Mouse (Mus musculus): ENCODE results near the gene Rasl11b. TPM values are rescaled to one million over a fixed set of nuclear protein-coding genes. Genes with fewer than 3 reads are reported as not detected.

Rasl11b gene
- polyA plus RNA-seq, 1 experiment from 2014 or later, result 4.7 TPM

DNA sequence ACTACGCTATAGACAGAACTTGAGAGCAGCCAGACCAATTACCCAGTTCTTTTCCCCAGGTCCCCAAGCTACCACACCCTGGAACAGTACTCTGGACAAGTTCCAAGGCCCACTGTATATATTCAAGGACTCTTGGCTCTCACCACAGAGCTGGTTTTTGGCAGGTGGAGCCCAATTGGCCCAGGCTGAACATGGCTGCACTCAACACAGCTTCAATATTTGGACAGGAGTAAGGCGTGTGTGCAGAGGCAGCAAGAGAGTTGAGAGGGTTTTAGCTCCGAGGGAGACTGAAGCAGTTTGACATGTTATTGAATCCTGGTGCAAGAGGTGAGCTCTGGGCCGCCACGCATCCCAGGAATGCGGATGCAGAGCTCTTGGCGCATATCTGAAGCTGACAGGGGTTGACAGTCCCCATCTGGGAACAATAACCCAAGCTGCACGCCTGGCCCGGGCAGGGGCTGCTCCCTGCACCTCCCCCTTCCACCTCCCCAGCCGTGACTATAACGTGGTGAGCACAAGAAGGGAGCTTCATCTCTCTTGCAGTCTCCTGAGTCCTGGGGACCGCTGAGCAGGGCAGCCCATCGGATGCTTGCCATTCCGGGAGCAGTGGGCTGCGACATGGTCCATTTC lies 33.7 kb upstream of the Rasl11b start:
- Histone ChIP-seq H3K4me3 (ENCODE audit: low read depth, low read length) (no peak overlapping the region), H3K27me3 (ENCODE audit: control insufficient read depth, insufficient read depth, low read depth, low read length) (no peaks in the 10 kb centered on the region), H3K9ac (ENCODE audit: low read depth, low read length) (no peak overlapping the region), H3K9me3 (replicated peaks; ENCODE audit: control insufficient read depth, low read length) (no peaks in the 10 kb centered on the region), H3K4me2 (ENCODE audit: low read depth, low read length) (no peak overlapping the region), H3K36me3 (ENCODE audit: control insufficient read depth, insufficient read depth) (no peaks in the 10 kb centered on the region), H3K4me1 (ENCODE audit: control insufficient read depth, low read depth, low read length) (no peaks in the 10 kb centered on the region; the same call in 1 of the 2 replicates), H3K27ac (ENCODE audit: low read length) (no peak overlapping the region)
- ATAC-seq (ENCODE audit: low read depth), result no peak
- WGBS (ENCODE audit: insufficient replicate concordance), result 49% methylated on average over 15 of the region's 15 CpGs

- no peak for ATAC-seq (ENCODE audit: low read depth)
- H3K9ac ChIP-seq (ENCODE audit: low read depth, low read length), result no peak overlapping the region
- no peaks in the 10 kb centered on the region for H3K9me3 ChIP-seq (replicated peaks; ENCODE audit: control insufficient read depth, low read length)
- H3K4me1 ChIP-seq (ENCODE audit: control insufficient read depth, low read depth, low read length), result no peaks in the 10 kb centered on the region; the same call in 1 of the 2 replicates
- WGBS (ENCODE audit: insufficient replicate concordance), result 61% methylated on average over 3 of the region's 3 CpGs
- H3K36me3 ChIP-seq (ENCODE audit: control insufficient read depth, insufficient read depth), result no peaks in the 10 kb centered on the region
- no peak overlapping the region for H3K27ac ChIP-seq (ENCODE audit: low read length)
- H3K27me3 ChIP-seq (ENCODE audit: control insufficient read depth, insufficient read depth, low read depth, low read length), result no peaks in the 10 kb centered on the region
- no peak overlapping the region for H3K4me3 ChIP-seq (ENCODE audit: low read depth, low read length)
- no peak overlapping the region for H3K4me2 ChIP-seq (ENCODE audit: low read depth, low read length)
Observed at GRCm38 (mm10) chr5:74162013-74162412, 33.1 kb upstream of the Rasl11b start.

DNA sequence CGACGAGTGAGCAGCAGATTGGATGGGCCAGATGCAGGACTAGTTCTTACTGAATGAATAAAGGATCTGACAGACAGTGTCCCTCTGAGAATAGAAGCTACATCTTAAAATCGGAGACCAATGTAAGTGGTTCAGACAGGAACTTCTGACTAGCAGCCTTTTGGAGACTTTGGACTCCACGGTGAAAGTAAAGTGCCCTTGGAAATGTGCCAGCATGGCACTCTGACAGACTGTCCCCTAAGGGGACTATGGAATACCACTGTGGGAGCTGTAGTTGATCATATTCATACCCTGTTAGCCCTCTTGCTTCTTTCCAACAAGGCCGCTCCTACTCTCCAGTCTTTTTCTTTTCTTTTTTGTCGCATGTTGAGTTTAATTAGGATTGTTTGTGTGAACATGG lies 31.9 kb upstream of the Rasl11b start:
- no peak for ATAC-seq (ENCODE audit: low read depth)
- Histone ChIP-seq H3K9me3 (replicated peaks; ENCODE audit: control insufficient read depth, low read length) (no peaks in the 10 kb centered on the region), H3K36me3 (ENCODE audit: control insufficient read depth, insufficient read depth) (no peaks in the 10 kb centered on the region), H3K27ac (ENCODE audit: low read length) (no peak overlapping the region), H3K4me3 (ENCODE audit: low read depth, low read length) (no peak overlapping the region), H3K4me1 (ENCODE audit: control insufficient read depth, low read depth, low read length) (no peaks in the 10 kb centered on the region; the same call in 1 of the 2 replicates), H3K4me2 (ENCODE audit: low read depth, low read length) (no peak overlapping the region), H3K9ac (ENCODE audit: low read depth, low read length) (no peak overlapping the region), H3K27me3 (ENCODE audit: control insufficient read depth, insufficient read depth, low read depth, low read length) (no peaks in the 10 kb centered on the region)
- 66% methylated on average over 6 of the region's 6 CpGs for WGBS (ENCODE audit: insufficient replicate concordance)

DNA sequence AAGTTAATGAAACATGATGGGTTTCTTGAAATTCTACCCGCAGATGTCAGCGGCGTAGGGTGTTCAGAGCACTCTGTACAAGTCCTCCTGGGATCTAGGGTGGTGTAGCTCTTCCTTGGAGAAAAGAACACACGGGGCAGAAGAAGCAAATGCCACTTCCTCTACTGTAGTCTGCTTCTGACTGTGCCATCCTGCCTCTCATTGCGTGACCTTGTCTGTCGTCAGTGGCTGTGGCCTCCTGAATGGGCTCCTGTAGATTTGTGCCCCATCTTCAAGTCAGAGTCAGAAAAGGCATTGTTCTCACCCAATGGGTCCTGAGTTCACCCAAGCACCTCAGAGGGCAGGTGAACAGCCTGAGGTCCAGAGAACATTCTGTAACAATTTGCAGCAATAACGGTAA lies 30.5 kb upstream of the Rasl11b start:
- Histone ChIP-seq H3K9me3 (replicated peaks; ENCODE audit: control insufficient read depth, low read length) (no peaks in the 10 kb centered on the region), H3K4me3 (ENCODE audit: low read depth, low read length) (no peak overlapping the region), H3K4me2 (ENCODE audit: low read depth, low read length) (no peak overlapping the region), H3K27me3 (ENCODE audit: control insufficient read depth, insufficient read depth, low read depth, low read length) (no peaks in the 10 kb centered on the region), H3K9ac (ENCODE audit: low read depth, low read length) (no peak overlapping the region), H3K27ac (ENCODE audit: low read length) (peak overlapping the region; percentile 21; the same call in 1 of the 2 replicates), H3K36me3 (ENCODE audit: control insufficient read depth, insufficient read depth) (no peaks in the 10 kb centered on the region), H3K4me1 (ENCODE audit: control insufficient read depth, low read depth, low read length) (no peaks in the 10 kb centered on the region; the same call in 1 of the 2 replicates)
- ATAC-seq (ENCODE audit: low read depth), result peak; percentile 32; the same call in 1 of the 2 replicates
- 72% methylated on average over 7 of the region's 7 CpGs for WGBS (ENCODE audit: insufficient replicate concordance)

DNA sequence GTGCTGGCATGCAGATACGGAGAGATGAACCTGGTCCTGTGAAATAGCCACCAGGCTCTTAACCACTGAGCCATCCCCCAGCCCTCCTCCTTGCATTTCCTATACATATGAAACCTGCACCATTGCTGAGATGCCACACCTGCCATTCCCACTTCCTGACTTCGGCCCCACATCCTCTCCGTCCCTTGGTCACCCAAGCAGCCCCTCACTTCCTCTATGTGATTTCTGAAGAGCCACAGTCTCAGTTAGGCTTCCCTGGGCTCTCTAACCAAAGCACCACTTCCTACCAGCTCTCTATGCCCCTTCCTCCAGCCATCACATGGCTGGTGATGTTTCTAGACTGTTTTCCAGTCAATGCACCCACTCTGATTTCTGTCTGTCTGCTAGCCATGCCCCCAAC lies 28.4 kb upstream of the Rasl11b start:
- Histone ChIP-seq H3K4me2 (ENCODE audit: low read depth, low read length) (no peak overlapping the region), H3K4me1 (ENCODE audit: control insufficient read depth, low read depth, low read length) (no peaks in the 10 kb centered on the region), H3K9me3 (replicated peaks; ENCODE audit: control insufficient read depth, low read length) (no peaks in the 10 kb centered on the region), H3K27ac (ENCODE audit: low read length) (no peak overlapping the region), H3K4me3 (ENCODE audit: low read depth, low read length) (no peak overlapping the region), H3K36me3 (ENCODE audit: control insufficient read depth, insufficient read depth) (no peaks in the 10 kb centered on the region), H3K27me3 (ENCODE audit: control insufficient read depth, insufficient read depth, low read depth, low read length) (no peaks in the 10 kb centered on the region), H3K9ac (ENCODE audit: low read depth, low read length) (no peak overlapping the region)
- 35% methylated on average over 3 of the region's 3 CpGs for whole genome bisulfite sequencing (ENCODE audit: insufficient replicate concordance)
- ATAC-seq (ENCODE audit: low read depth), result no peak

DNA sequence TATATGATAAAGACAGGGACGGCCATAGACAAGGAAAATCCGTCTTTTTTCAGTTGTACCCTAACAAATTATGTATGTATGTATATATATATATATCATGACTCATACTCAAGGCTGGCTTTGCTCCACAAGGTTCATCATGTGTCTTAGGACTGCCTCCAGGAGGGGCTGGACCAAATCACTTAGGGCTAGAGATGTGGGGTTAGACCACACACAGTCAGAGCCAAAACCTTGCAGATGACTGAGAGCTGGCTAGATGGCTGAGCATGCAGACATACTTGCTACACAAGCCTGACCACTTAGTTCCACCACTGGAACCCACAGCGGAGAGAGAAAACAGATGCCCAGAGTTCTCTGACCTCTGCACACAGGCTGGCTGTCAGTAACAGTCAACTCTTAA lies 27.0 kb upstream of the Rasl11b start:
- Histone ChIP-seq H3K4me1 (ENCODE audit: control insufficient read depth, low read depth, low read length) (no peaks in the 10 kb centered on the region), H3K27me3 (ENCODE audit: control insufficient read depth, insufficient read depth, low read depth, low read length) (no peaks in the 10 kb centered on the region), H3K9ac (ENCODE audit: low read depth, low read length) (no peak overlapping the region), H3K27ac (ENCODE audit: low read length) (no peak overlapping the region), H3K4me3 (ENCODE audit: low read depth, low read length) (no peak overlapping the region), H3K36me3 (ENCODE audit: control insufficient read depth, insufficient read depth) (no peaks in the 10 kb centered on the region), H3K4me2 (ENCODE audit: low read depth, low read length) (no peak overlapping the region), H3K9me3 (replicated peaks; ENCODE audit: control insufficient read depth, low read length) (no peaks in the 10 kb centered on the region)
- WGBS (ENCODE audit: insufficient replicate concordance), result 62% methylated on average over 3 of the region's 3 CpGs
- ATAC-seq (ENCODE audit: low read depth), result no peak

DNA sequence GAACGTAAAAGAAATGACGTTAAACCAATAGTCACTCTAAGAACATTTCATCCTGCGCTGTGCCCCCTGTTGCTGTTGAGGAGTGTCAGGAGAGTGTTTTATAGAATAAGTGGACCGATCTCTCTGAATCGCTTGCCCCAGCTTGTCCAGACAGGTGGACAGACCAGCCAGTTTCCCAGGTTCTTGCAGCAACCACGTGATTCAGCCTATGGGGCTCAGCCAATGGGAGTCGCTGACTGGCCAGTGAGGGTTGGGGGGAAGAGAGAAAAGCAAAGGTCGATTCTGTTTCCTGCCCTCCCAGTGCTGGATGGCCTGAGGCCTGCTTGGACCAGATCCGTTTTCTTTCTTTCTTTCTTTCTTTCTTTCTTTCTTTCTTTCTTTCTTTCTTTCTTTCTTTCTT lies 23.3 kb upstream of the Rasl11b start:
- 54% methylated on average over 9 of the region's 9 CpGs for WGBS (ENCODE audit: insufficient replicate concordance)
- no peak overlapping the region for H3K4me3 ChIP-seq (ENCODE audit: low read depth, low read length)
- H3K4me2 ChIP-seq (ENCODE audit: low read depth, low read length), result no peak overlapping the region
- no peak overlapping the region for H3K27ac ChIP-seq (ENCODE audit: low read length)
- no peak overlapping the region for H3K9ac ChIP-seq (ENCODE audit: low read depth, low read length)
- peak; percentile 48; the same call in 1 of the 2 replicates for ATAC-seq (ENCODE audit: low read depth)
- no peaks in the 10 kb centered on the region for H3K36me3 ChIP-seq (ENCODE audit: control insufficient read depth, insufficient read depth)
- no peaks in the 10 kb centered on the region for H3K27me3 ChIP-seq (ENCODE audit: control insufficient read depth, insufficient read depth, low read depth, low read length)
- no peaks in the 10 kb centered on the region for H3K9me3 ChIP-seq (replicated peaks; ENCODE audit: control insufficient read depth, low read length)
- H3K4me1 ChIP-seq (ENCODE audit: control insufficient read depth, low read depth, low read length), result no peaks in the 10 kb centered on the region

DNA sequence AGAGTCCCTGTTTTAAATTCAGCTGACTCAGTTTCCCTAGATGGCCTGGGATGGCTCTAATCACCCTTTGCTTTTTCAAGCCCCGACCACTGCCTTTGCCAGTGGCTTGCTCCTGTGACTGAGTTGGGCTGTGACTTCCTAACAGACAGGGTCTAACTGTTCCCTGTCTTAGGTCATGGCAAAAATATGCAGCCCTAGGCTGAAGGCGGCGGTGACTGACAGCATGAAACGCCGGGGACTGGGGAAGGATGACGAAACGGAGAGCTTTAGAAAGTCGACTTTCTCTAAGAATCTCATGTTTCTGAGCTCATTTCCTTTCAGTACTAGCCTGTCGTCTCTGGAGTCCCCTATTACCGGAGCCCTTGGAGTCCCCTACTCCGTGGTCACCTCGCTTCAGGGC lies 22.9 kb upstream of the Rasl11b start:
- Histone ChIP-seq H3K4me2 (ENCODE audit: low read depth, low read length) (no peak overlapping the region), H3K27ac (ENCODE audit: low read length) (no peak overlapping the region), H3K36me3 (ENCODE audit: control insufficient read depth, insufficient read depth) (no peaks in the 10 kb centered on the region), H3K4me3 (ENCODE audit: low read depth, low read length) (no peak overlapping the region), H3K27me3 (ENCODE audit: control insufficient read depth, insufficient read depth, low read depth, low read length) (no peaks in the 10 kb centered on the region), H3K4me1 (ENCODE audit: control insufficient read depth, low read depth, low read length) (no peaks in the 10 kb centered on the region), H3K9ac (ENCODE audit: low read depth, low read length) (no peak overlapping the region), H3K9me3 (replicated peaks; ENCODE audit: control insufficient read depth, low read length) (no peaks in the 10 kb centered on the region)
- ATAC-seq (ENCODE audit: low read depth), result no peak
- WGBS (ENCODE audit: insufficient replicate concordance), result 44% methylated on average over 12 of the region's 12 CpGs

GRCm38 (mm10) chr5:74173162-74173844 lies 21.8 kb upstream of the Rasl11b start:
- Histone ChIP-seq H3K27ac (ENCODE audit: low read length) (no peak overlapping the region), H3K4me3 (ENCODE audit: low read depth, low read length) (no peak overlapping the region), H3K36me3 (ENCODE audit: control insufficient read depth, insufficient read depth) (no peaks in the 10 kb centered on the region), H3K4me2 (ENCODE audit: low read depth, low read length) (no peak overlapping the region), H3K9me3 (replicated peaks; ENCODE audit: control insufficient read depth, low read length) (no peaks in the 10 kb centered on the region), H3K9ac (ENCODE audit: low read depth, low read length) (no peak overlapping the region), H3K4me1 (ENCODE audit: control insufficient read depth, low read depth, low read length) (no peaks in the 10 kb centered on the region), H3K27me3 (ENCODE audit: control insufficient read depth, insufficient read depth, low read depth, low read length) (no peaks in the 10 kb centered on the region)
- no peak for ATAC-seq (ENCODE audit: low read depth)
- WGBS (ENCODE audit: insufficient replicate concordance), result 54% methylated on average over 18 of the region's 18 CpGs
